Mouse (Mus musculus): ENCODE measurements around the gene Dpagt1.

The Dpagt1 gene

DNA sequence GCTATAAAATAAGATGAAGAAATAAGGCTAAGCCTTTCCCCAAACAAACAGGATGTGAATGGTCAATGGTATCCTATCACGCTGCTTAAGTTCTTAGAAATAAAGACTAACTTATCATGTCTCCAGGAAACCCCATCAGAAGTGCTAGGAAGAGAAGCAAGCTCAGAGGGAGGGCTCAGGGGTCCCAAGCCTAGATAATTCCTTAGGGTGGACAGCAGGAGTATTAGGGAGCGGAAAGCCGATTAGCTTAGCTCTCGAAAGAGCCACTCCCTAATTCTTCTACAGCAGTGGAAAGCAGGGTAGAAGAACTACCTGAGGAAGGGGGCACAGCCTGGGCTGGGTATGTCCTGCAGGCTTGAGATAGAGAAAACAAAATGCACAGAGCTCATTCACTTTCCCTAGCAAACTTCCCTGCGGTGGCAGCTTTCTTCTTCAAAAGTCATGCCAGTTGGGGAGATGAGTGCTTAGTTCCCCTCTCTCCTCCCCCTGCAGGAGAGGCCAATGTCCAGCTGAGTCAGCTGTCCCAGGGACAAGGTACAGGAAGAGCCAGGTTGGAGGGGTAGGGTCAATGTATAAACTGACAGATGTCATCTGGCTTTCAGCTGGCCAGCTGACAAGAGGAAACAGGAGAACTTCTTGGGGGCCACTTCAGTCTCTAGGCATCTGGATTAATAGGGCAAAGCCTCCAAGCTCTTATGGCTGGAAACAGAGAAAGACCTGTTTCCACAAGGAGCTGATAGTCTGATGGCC lies 7.6 kb upstream of the Dpagt1 start:
- 40% methylated on average over 5 of the region's 5 CpGs for WGBS

DNA sequence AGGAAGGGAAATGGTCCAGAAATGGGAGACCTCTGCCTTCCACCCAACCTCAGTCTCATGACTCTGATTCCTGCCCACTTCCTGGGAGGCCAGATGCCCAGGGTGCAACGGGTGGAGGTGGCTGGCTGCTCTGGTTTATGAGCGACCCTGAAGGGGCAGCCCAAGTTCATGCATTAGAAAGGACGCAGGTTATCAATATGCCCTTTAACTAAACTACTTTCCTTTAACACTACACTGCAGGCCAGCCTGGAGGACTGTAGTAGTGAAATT lies 7.1 kb upstream of the Dpagt1 start:
- 18% methylated on average over 3 of the region's 3 CpGs for WGBS

DNA sequence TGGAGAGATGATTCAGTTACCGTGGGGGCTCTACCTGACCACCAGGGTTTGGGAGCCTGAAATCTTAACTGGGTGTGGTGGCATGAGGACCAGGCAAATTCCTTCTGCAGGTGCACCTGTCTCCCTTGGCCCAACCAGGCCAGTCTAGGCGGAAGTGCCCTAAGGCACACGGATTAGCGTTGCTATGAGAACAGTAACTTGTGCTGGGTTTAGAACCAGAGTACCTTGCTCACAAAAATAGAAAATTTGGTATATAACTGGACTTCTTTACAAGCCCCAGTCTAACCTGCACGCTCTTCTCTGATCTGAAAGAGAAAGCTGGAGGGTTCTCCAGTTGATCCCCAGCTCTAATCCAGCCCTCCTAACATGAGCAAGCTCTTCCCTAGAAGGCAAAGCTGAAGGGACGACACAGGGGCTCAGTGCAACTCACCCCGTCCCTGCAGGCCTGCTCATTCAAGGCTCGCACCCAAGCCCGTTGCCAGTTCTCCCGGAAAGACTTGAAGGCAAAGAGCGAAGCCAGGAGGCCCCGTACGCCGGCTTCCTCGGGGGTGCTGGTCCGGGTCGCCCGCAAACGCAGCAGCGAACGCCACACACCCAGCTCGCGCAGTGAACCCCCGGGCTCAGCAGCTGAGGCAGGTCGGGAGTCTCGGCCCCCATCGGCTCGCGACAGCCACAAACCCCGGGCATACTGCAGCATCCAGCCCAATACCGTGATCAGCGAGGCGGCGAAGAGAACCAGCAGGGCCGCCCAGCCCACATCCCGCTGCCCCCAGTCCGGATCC lies 6.5 kb upstream of the Dpagt1 start:
- WGBS, result 2% methylated on average over 37 of the region's 37 CpGs

DNA sequence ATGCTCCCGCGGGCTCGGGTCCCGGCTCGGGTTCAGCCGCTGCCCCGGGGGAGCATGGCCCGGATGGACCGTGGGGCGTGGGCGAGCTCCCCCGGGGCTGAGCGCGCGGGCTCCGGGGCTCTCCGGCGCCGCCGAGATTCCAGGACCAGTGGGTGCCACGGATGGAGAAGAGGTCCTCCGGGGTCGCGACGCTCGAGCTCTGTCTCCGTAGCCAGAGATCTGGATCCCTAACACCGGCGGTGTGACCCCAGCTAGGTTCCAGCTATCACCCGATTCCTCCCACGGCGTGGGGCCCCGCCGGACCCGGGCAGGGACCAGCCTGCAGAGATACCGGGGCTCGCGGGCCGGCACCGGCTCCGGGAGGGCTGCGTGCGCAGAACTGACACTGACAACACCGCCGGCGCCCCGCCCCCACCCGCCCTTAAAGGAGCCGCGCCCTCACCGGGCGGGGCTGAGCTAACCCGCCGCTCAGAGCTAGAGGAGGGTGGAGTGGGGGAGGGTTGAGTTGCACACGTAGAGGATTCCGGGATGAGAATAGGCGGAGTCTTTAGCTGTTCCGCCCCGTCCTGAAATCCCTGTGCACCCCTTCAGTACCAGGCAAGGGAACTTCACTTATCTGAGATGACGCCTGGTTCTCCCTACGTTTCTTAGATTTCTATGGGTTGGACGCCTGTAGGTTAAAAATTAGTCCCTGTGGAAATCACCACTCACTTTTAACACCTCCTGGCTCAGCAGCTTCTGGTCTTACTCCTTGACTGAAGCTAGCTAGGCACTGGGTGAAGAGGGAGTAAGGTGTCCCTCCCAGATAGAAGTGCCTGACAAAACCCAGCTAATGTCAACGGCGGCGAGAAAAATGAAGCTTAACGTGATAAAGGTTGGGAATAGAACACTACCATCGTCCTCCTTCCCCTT lies 5.7 kb upstream of the Dpagt1 start, which contains the start of gene C2cd2l:
Gene C2cd2l (minus strand): TSS at position 399 of the 912 bp plus-strand sequence.
- WGBS, result under 1% methylated on average over 67 of the region's 67 CpGs

DNA sequence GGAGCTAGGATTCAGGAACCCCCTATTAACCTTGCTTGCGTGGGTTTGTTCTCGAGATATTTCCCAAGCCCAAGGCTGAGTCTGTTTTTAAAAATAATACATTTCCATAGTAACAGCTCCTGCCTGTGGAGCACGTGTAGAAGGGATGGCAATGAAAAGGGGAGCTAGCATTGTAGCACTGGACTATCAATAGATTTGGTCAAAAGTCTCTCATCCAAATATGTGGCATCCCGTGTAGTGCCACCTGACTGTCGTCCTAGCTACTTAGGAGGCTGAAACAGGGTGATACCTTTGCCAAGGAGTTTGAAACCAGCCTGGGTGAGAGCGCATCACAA lies 5.1 kb upstream of the Dpagt1 start:
- WGBS, result 4% methylated on average over 6 of the region's 6 CpGs

DNA sequence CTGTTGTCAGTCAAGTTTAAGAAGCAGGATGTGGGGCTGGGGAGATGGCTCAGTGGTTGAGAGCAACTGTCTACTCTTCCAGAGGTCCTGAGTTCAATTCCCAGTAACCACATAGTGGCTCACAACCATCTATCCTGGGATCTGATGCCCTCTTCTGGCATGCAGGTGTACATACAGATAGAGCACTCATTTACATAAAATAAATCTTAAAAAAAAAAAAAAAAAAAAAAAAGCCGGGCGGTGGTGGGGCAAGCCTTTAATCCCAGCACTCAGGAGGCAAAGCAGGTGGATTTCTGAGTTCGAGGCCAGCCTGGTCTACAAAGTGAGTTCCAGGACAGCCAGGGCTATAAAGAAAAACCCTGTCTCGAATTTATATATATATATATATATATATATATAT lies 2.2 kb upstream of the Dpagt1 start:
- 69% methylated on average over 4 of the region's 4 CpGs for WGBS

DNA sequence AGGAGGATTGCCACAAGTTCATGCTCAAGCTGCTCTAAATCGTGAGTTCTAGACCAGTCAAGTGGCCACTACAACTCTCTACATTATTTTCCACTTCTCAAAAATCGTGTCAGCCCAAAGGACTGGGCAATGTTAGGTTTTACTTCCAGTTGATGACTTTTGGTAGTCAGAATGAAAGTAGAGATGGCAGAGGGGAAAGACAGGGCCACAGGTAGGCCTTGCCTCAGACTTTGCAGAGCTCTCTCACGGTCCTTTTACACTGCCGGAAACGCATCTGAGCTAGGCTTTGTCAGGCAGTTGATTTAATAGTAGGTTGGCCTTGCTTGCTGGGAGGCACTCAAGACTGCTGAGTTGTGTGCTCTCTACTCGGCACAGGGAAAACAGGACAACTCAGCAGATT lies 1.7 kb upstream of the Dpagt1 start:
- WGBS, result 84% methylated on average over 6 of the region's 6 CpGs

DNA sequence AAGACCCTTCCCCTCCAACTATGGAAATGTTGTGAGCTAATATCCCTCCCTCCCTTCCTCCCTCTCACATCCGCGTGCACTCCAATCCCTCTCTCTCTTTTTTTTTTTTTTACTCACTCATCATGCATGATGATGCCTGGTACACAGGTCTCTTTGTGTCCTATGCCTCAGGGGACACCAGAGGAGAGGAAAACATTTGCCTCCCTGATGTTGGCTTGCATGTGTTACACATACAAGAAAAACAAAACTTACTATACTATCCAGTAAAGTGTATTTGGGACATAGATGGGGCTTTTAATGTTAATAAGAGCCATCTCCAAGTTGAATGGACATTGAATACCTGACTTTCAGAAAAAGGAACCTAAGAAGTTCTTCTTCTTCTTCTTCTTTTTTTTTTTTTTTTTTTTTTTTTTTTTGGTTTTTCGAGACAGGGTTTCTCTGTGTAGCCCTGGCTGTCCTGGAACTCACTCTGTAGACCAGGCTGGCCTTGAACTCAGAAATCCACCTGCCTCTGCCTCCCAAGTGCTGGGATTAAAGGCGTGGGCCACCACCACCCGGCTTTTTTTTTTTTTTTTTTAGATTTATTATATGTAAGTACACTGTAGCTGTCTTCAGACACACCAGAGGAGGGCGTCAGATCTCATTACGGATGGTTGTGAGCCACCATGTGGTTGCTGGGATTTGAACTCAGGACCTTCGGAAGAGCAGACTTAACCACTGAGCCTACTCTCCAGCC lies 619 bp upstream of the Dpagt1 start:
- WGBS, result 54% methylated on average over 7 of the region's 8 CpGs

DNA sequence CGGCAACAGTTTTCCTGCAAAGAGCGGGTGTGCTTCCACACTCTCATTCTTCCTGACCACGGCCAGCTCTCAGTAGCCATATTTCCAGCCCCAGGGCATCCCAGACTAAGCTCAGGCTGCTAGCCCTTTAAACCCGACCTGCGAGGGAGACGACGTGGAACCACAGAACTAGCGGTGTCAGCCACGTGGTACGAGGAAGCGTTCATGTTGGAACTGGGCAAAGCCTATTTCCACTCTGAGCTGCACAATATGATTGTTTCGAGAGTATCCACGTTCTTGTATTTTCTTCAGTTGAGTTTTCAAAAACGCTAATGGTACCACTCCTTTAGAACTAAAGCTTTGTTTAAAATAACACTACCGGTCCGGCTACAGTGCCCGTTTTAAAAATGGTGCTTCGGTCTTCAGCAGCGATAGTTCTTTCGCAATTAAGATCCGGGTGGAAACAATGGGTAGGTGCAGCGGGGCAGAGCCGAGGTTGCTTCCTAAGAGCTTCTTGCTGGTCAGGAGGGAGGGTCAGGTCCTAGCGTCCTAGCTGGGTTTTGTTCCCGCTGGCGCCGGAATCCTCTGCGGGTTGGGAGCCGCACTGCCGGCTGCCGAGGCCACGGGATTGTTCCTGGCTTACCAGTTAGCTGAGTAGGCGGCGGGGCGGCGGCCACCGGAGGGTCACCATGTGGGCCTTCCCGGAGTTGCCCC lies 698 bp downstream of the Dpagt1 start:
- WGBS, result under 1% methylated on average over 38 of the region's 38 CpGs

DNA sequence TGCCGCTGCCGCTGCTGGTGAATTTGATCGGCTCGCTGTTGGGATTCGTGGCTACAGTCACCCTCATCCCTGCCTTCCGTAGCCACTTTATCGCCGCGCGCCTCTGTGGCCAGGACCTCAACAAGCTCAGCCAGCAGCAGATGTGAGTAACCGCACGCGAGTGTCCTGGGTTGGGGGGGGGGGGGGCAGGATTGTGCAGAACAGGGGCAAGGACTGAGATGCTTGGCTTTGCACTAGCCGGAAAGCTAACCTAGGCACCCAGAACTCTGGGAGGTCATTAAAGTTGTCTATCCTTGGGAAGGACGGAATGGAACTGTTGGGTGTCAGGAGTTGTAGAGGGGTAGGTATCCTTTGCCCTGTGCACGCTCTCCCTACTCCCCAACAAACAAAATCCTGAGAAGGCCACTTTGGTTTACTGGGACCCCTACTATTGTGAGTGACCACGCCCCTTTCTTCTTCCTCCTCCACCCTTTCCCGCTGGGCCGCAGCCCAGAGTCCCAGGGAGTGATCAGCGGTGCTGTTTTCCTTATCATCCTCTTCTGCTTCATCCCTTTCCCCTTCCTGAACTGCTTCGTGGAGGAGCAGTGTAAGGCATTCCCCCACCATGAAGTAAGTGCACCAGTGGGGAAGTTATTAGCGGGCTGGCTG lies 1.4 kb downstream of the Dpagt1 start:
- WGBS, result under 1% methylated on average over 22 of the region's 22 CpGs

DNA sequence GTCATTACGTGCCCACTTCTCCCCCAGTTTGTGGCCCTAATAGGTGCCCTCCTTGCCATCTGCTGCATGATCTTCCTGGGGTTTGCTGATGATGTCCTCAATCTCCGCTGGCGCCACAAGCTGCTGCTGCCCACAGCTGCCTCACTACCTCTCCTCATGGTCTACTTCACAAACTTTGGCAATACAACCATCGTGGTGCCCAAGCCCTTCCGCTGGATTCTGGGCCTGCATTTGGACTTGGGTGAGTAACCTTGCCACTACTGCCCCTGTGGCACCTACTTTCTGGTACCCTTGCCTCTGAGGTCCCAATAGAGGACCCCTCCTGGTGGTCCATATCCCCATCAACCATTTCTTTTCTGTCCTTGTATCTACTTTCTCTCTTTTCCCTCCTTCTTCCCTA lies 2.1 kb downstream of the Dpagt1 start:
- WGBS, result 80% methylated on average over 5 of the region's 5 CpGs

DNA sequence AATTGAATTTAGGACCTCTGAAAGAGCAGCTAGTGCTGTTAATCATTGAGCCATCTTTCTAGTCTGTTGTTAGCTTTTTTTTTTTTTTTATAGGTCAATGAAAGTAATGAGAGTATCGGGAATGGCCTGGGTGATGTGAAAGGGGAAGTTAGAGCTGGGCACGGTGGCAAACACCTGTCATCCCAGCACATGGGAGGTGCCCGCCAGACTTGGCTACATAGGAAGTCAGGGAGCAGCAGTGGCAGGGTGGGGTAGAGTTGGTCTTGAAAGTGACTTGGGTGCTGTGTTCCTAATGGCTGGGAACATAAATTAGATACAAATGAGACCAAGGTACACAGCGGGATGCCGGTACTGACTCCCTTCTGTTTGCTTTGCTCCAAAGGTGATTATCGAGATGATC lies 4.9 kb downstream of the Dpagt1 start:
- WGBS, result 92% methylated on average over 6 of the region's 6 CpGs

DNA sequence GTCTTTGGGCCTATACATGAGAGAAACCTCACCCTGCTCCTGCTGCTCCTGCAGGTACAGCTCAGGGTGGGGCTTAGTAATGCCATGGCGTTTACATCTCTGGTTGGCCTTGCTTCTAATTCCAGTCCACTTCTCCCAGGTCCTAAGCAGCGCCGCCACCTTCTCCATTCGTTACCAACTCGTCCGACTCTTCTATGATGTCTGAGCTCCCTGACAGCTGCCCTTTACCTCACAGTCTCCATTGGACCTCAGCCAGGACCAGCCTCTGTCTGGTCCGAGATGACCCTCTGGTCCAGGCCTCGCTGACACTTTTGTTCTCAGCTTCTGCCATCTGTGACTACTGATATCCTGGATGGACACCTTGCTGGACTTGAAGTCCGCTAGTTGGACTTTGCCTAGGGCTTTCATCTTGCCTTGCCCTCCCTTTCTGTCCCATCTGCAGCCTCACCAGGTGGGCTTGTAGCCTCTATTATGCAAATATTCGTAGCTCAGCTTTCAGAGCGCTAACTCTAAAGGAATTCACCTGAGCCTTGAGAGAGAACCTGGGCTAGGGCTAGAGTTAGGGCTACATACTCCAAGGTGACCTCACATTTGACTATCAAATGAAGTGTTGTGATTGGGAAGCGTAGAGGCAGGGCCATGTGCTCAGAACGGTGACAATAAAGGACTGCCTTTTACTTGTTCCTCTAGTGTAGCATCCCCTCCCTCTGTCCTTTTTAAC lies 7.3 kb downstream of the Dpagt1 start:
- WGBS, result 93% methylated on average over 13 of the region's 13 CpGs

DNA sequence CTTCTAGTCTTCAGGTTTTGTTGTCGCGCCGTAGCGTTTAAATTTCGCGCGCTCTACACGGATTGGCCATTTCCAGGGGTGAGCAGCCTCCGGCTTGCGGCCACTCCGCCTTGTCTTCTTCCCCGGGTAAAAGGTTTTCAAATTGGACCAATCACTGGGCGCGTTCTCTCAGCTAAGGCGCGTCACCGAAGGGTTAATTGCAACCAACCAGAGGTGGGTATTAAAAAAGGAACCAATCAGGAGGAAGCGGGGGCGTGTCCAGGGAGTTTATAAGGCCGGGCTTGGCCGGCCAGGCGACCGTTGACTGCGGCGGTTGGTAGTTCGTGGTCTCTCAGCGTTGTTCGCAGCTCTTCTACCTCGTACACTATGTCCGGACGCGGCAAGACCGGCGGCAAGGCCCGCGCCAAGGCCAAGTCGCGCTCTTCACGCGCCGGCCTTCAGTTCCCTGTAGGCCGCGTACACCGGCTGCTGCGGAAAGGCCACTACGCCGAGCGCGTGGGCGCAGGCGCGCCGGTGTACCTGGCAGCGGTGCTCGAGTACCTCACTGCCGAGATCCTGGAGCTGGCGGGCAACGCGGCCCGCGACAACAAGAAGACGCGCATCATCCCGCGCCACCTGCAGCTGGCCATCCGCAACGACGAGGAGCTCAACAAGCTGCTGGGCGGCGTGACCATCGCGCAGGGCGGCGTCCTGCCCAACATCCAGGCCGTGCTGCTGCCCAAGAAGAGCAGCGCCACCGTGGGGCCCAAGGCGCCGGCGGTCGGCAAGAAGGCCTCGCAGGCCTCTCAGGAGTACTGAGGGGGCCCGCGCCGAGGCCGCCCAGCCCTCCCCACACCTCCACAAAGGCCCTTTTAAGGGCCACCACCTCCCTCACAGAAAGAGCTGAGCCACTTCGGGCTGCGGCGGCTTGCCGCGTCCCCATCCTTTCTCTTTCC lies 8.8 kb downstream of the Dpagt1 start, which contains the start of gene H2afx:
Gene H2afx (plus strand): TSS at position 299 of the 935 bp plus-strand sequence.
- WGBS, result under 1% methylated on average over 88 of the region's 91 CpGs

DNA sequence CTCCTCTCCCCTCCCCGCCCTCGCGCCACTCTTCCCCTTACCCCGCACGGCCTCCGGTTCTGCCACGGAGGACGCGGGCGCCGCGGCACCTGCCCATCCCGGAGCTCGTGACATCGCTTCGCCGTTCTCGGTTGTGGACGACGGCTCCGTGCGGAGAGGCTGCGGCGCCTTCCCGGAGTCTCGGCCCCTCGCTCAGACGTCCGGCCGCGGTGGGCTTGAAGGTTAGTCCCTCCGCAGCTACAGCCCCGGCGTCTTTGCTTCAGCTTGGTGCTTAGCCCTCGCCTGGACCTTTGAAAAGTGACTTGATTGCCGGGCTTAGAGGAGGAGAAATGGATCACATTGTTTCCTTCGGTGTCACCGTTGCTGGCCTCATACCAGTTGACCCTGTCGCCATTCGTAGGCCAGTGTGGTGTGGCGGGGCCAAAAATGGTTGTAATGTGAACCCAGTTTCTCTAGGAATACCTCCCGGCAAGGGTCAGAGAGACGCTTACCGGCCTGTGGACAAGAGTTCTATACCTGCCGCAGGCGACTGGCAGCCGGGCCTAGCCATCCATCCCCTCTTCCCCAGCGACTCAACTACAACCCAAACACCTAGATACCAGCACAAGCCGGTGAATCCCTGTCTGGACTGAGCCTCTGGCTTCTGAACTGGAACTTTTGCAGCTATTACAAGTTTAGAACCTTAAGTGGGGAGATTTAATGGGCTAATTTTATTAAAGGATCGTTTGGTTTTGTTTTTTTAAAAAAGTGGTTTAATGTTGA lies 9.7 kb downstream of the Dpagt1 start:
- WGBS, result 1% methylated on average over 48 of the region's 50 CpGs

DNA sequence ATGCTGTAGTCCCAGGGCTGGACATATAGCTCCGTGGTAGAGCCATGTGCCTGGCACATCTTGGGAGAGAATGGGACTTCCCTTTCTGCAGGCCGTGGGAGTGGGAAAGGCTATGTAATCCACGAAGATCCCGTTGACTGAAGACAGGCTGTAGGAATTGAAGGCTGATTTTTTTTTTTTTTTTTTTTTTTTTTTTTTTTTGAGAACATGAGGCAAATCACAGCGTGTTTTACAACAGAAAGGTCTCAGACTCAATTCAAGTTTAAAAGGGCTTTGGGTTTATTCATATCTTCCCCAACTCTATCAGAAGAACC lies 10.2 kb downstream of the Dpagt1 start:
- 8% methylated on average over 5 of the region's 5 CpGs for WGBS

DNA sequence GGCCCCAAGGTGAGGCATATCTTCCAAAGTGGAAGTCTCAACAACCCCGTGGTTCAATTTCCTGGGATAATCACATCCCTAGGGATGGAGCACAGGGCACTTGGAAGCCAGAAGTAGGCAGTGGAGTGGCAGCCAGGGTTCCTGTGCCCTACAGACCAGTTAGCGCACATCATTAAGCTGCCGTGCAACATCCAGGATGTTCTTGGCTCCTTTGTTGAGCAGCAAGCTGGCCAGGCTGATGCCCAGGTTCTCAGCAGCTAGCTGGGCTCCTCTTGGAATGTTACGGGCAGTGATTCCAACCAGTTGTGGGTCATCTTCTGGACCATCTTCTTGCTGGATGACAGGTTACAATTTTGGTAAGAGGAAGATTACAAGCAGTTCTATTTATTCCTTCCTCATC lies 10.7 kb downstream of the Dpagt1 start:
- WGBS, result 35% methylated on average over 4 of the region's 4 CpGs

DNA sequence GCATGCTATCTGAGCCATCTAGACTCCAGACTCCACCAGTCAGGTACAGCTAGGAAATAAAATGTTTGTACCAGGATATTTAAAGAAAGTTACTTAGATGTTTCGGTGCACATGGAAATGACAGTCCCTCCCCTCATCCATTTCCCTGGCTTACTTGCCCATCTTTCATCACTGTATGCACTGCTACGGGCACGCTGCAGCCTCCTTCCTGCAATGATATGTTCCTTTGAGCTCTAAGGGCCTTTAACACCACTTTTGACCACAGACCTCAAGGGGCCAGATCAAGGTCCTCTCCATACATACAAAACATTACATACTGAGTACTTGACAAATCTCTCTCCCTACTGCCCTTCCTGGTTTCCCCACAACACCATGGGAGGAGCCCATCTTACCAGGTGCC lies 11.1 kb downstream of the Dpagt1 start:
- WGBS, result 53% methylated on average over 3 of the region's 3 CpGs
